Mouse (Mus musculus): ENCODE measurements around the gene Pcif1. TPM values are rescaled to one million over a fixed set of nuclear protein-coding genes. Genes with fewer than 3 reads are reported as not detected.
"Not testable (repeated sequence)": the region's sequence is repeated elsewhere in the genome, so short reads cannot be mapped to it uniquely, and the experiment has no call there.

Pcif1 gene
- polyA plus RNA-seq, 1 experiment from 2014 or later = 58.8 TPM

DNA sequence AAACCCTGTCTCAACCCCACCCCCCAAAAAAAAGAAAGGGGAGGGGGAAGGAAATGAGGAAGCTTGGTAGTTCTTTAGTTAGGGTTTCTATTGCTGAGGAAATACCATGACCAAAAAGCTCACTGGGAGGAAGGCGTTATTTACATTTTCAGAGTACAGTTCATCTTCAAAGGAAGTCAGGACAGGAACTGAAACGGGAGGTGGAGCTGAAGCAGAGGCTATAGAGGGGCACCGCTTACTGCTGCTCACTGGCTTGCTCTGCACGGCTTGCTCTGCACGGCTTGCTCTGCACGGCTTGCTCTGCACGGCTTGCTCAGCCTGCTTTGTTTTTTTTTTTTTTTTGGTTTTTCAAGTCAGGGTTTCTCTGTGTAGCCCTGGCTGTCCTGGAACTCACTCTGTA is 10.6 kb upstream of the Pcif1 start:
- no peak for ATAC-seq (ENCODE audit: insufficient number of reproducible peaks, insufficient read depth, low FRiP score, low read depth)
- Histone ChIP-seq H3K27ac (replicated peaks in 1 of 2; ENCODE audit: control insufficient read depth in 1 of 2, insufficient read depth in 1 of 2, low read depth in 2 of 2, low read length in 2 of 2) (no peak overlapping the region), H3K9ac (ENCODE audit: low read length) (no peak overlapping the region)

DNA sequence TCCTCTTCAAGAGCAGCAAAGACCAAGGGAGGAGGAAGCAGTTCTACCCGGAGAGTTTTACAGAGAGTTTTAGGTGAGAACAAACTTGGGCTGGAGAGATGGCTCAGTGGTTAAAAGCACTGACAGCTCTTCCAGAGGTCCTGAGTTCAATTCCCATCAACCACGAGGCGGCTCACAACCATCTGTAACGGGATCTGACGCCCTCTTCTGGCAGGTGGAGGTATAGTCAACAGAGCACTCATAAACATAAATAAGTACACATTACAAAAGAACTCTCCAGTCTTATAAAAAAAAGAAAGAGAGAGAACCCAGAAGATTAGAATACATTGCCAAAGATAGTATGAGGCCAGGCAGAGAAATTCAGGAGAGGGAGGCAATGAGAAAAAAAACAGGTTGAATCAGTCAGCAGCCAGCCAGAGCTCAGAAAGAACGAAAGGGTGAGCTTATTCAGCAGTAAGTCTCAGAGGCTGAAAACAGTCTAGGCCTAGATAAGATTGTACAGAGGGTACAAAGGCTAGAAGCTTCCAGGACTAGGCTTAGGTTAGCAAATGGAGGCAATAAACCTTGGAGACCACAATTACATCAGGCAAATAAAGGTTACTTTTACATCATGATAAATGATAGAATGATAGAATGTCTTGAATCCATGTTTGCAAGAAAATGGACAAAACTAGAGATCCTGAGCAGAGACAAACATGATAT is 7.4 kb upstream of the Pcif1 start:
- no peaks in the 10 kb centered on the region for H3K36me3 ChIP-seq (ENCODE audit: control insufficient read depth, insufficient read depth, low read length)
- H3K27ac ChIP-seq (replicated peaks in 1 of 2; ENCODE audit: control insufficient read depth in 1 of 2, insufficient read depth in 1 of 2, low read depth in 2 of 2, low read length in 2 of 2) = no peak overlapping the region
- no peak overlapping the region for H3K9ac ChIP-seq (ENCODE audit: low read length)
- H3K4me2 ChIP-seq (ENCODE audit: low read length) = no peak overlapping the region
- H3K4me3 ChIP-seq (ENCODE audit: control insufficient read depth in 1 of 2, insufficient read depth in 1 of 2, low read depth in 1 of 2, low read length in 2 of 2) = no peak overlapping the region
- WGBS = 44% methylated on average over 6 of the region's 6 CpGs
- no peak for ATAC-seq (ENCODE audit: insufficient number of reproducible peaks, insufficient read depth, low FRiP score, low read depth)
- H3K9me3 ChIP-seq (ENCODE audit: control insufficient read depth, low read length) = peaks cover 7% of the 10 kb centered on the region
- no peaks in the 10 kb centered on the region for H3K27me3 ChIP-seq (ENCODE audit: control insufficient read depth, insufficient read depth, low read length)
- H3K4me1 ChIP-seq (ENCODE audit: control insufficient read depth in 2 of 2, insufficient read depth in 2 of 2, low read length in 2 of 2) = peaks cover 19 to 21% of the 10 kb centered on the region in 2 experiments

More for the DNA sequence above, 10.6 kb upstream of the Pcif1 start:
- Histone ChIP-seq H3K36me3 (ENCODE audit: control insufficient read depth, insufficient read depth, low read length) (no peaks in the 10 kb centered on the region), H3K9me3 (ENCODE audit: control insufficient read depth, low read length) (peaks cover 7% of the 10 kb centered on the region), H3K4me2 (ENCODE audit: low read length) (no peak overlapping the region), H3K4me1 (ENCODE audit: control insufficient read depth in 2 of 2, insufficient read depth in 2 of 2, low read length in 2 of 2) (peaks cover 13 to 14% of the 10 kb centered on the region in 2 experiments), H3K4me3 (ENCODE audit: control insufficient read depth in 1 of 2, insufficient read depth in 1 of 2, low read depth in 1 of 2, low read length in 2 of 2) (no peak overlapping the region), H3K27me3 (ENCODE audit: control insufficient read depth, insufficient read depth, low read length) (no peaks in the 10 kb centered on the region)
- WGBS = 70% methylated on average over 7 of the region's 7 CpGs

DNA sequence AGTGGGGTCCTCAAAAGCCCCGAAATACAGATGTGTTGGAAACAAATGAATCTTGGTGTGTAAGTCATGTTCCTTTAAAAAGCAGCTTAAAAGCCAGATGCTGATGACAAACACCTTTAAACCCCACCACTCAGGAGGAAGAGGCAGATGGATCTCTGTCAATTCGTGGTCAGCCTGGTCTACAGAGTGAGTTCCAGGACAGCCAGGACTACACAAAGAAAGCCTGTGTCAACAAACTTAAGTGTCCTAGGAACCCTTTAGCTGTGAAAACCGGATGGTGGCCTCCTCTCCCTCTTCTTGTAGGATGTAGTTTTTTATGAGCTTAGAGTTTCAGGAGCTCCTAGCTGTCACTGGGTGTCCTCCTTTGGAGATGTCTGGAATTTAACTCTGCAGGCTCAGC is 5.5 kb upstream of the Pcif1 start:
- no peak for ATAC-seq (ENCODE audit: insufficient number of reproducible peaks, insufficient read depth, low FRiP score, low read depth)
- Histone ChIP-seq H3K27ac (replicated peaks in 1 of 2; ENCODE audit: control insufficient read depth in 1 of 2, insufficient read depth in 1 of 2, low read depth in 2 of 2, low read length in 2 of 2) (peak overlapping the region; percentile 83 to 85), H3K4me1 (ENCODE audit: control insufficient read depth in 2 of 2, insufficient read depth in 2 of 2, low read length in 2 of 2) (peaks cover 11 to 14% of the 10 kb centered on the region in 2 experiments), H3K9me3 (ENCODE audit: control insufficient read depth, low read length) (no peaks in the 10 kb centered on the region), H3K4me2 (ENCODE audit: low read length) (no peak overlapping the region; the same call in 1 of the 2 replicates), H3K9ac (ENCODE audit: low read length) (peak overlapping the region; percentile 48; the same call in 1 of the 2 replicates), H3K36me3 (ENCODE audit: control insufficient read depth, insufficient read depth, low read length) (0 out of 2 replicates have a peak, but pooled peaks cover 7% of the 10 kb centered on the region), H3K4me3 (ENCODE audit: control insufficient read depth in 1 of 2, insufficient read depth in 1 of 2, low read depth in 1 of 2, low read length in 2 of 2) (no peak overlapping the region), H3K27me3 (ENCODE audit: control insufficient read depth, insufficient read depth, low read length) (no peaks in the 10 kb centered on the region)
- 51% methylated on average over 3 of the region's 3 CpGs for WGBS

GRCm38 (mm10) chr2:164874239-164874769 is 4.8 kb upstream of the Pcif1 start:
- Histone ChIP-seq H3K9ac (ENCODE audit: low read length) (peak overlapping the region; percentile 48; the same call in 1 of the 2 replicates), H3K27me3 (ENCODE audit: control insufficient read depth, insufficient read depth, low read length) (no peaks in the 10 kb centered on the region)

GRCm38 (mm10) chr2:164875648-164876047 is 3.5 kb upstream of the Pcif1 start:
- not testable (repeated sequence) for H3K9me3 ChIP-seq (ENCODE audit: control insufficient read depth, low read length); H3K9ac ChIP-seq (ENCODE audit: low read length); H3K4me2 ChIP-seq (ENCODE audit: low read length); H3K36me3 ChIP-seq (ENCODE audit: control insufficient read depth, insufficient read depth, low read length); H3K27ac ChIP-seq (replicated peaks in 1 of 2; ENCODE audit: control insufficient read depth in 1 of 2, insufficient read depth in 1 of 2, low read depth in 2 of 2, low read length in 2 of 2); ATAC-seq (ENCODE audit: insufficient number of reproducible peaks, insufficient read depth, low FRiP score, low read depth); H3K4me3 ChIP-seq (ENCODE audit: control insufficient read depth in 1 of 2, insufficient read depth in 1 of 2, low read depth in 1 of 2, low read length in 2 of 2); H3K27me3 ChIP-seq (ENCODE audit: control insufficient read depth, insufficient read depth, low read length)
- peaks cover 13 to 17% of the 10 kb centered on the region in 2 experiments for H3K4me1 ChIP-seq (ENCODE audit: control insufficient read depth in 2 of 2, insufficient read depth in 2 of 2, low read length in 2 of 2)
- WGBS = 56% methylated on average over 2 of the region's 2 CpGs

More at GRCm38 (mm10) chr2:164874239-164874769, 4.8 kb upstream of the Pcif1 start:
- H3K9me3 ChIP-seq (ENCODE audit: control insufficient read depth, low read length) = no peaks in the 10 kb centered on the region
- peaks cover 11 to 14% of the 10 kb centered on the region in 2 experiments for H3K4me1 ChIP-seq (ENCODE audit: control insufficient read depth in 2 of 2, insufficient read depth in 2 of 2, low read length in 2 of 2)
- H3K36me3 ChIP-seq (ENCODE audit: control insufficient read depth, insufficient read depth, low read length) = 0 out of 2 replicates have a peak, but pooled peaks cover 7% of the 10 kb centered on the region
- peak overlapping the region; percentile 83 to 85 for H3K27ac ChIP-seq (replicated peaks in 1 of 2; ENCODE audit: control insufficient read depth in 1 of 2, insufficient read depth in 1 of 2, low read depth in 2 of 2, low read length in 2 of 2)
- H3K4me2 ChIP-seq (ENCODE audit: low read length) = peak overlapping the region; percentile 21; the same call in 1 of the 2 replicates
- no peak for ATAC-seq (ENCODE audit: insufficient number of reproducible peaks, insufficient read depth, low FRiP score, low read depth)
- 0% methylated on average over 1 of the region's 1 CpGs for WGBS
- H3K4me3 ChIP-seq (ENCODE audit: control insufficient read depth in 1 of 2, insufficient read depth in 1 of 2, low read depth in 1 of 2, low read length in 2 of 2) = no peak overlapping the region

DNA sequence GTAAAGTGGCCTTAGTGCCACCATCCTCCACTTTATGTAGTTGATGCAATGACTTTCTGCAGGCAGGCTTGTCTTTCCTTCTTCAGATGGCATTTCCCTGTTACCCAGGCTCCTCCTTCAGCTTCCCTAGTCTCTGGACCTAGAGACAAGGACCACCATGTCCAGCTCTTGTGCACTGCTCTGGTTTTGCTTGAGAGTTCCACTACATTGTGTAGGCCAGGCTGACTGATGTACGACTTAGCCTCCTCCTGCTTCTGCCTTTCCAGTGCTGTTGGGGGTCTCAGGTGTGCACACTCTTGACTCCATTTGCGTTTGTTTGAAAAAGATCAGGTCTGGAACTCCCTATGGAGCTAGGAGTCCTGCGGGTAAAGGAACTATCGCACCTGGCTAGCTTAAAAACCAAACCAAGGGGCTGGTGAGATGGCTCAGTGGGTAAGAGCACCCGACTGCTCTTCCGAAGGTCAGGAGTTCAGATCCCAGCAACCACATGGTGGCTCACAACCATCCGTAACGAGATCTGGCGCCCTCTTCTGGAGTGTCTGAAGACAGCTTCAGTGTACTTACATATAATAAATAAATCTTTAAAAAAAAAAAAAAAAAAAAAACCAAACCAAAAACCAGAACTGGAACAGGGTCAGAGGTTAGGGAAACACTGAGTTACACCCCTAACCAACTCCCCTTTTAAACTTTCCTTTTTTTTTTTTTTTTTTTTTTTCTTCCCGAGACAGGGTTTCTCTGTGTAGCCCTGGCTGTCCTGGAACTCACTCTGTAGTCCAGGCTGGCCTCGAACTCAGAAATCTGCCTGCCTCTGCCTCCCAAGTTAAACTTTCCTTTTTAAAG is 1.5 kb upstream of the Pcif1 start:
- not testable (repeated sequence) for H3K36me3 ChIP-seq (ENCODE audit: control insufficient read depth, insufficient read depth, low read length); H3K9me3 ChIP-seq (ENCODE audit: control insufficient read depth, low read length); ATAC-seq (ENCODE audit: insufficient number of reproducible peaks, insufficient read depth, low FRiP score, low read depth); H3K27me3 ChIP-seq (ENCODE audit: control insufficient read depth, insufficient read depth, low read length)
- H3K4me2 ChIP-seq (ENCODE audit: low read length) = peak overlapping the region; percentile 97
- H3K27ac ChIP-seq (replicated peaks in 1 of 2; ENCODE audit: control insufficient read depth in 1 of 2, insufficient read depth in 1 of 2, low read depth in 2 of 2, low read length in 2 of 2) = peak overlapping the region; percentile 100; a peak in 3 of 4 replicates
- H3K4me1 ChIP-seq (ENCODE audit: control insufficient read depth in 2 of 2, insufficient read depth in 2 of 2, low read length in 2 of 2) = peaks cover 14 to 21% of the 10 kb centered on the region in 2 experiments
- H3K9ac ChIP-seq (ENCODE audit: low read length) = peak overlapping the region; percentile 100; the same call in 1 of the 2 replicates
- 76% methylated on average over 11 of the region's 11 CpGs for WGBS
- peak overlapping the region in 1 of 2 experiments; percentile 95; a peak in 2 of 4 replicates for H3K4me3 ChIP-seq (ENCODE audit: control insufficient read depth in 1 of 2, insufficient read depth in 1 of 2, low read depth in 1 of 2, low read length in 2 of 2)

- Histone ChIP-seq H3K36me3 (ENCODE audit: control insufficient read depth, insufficient read depth, low read length) (peaks cover 19% of the 10 kb centered on the region), H3K4me3 (ENCODE audit: control insufficient read depth in 1 of 2, insufficient read depth in 1 of 2, low read depth in 1 of 2, low read length in 2 of 2) (peak overlapping the region; percentile 95 to 99), H3K9ac (ENCODE audit: low read length) (peak overlapping the region; percentile 100), H3K4me2 (ENCODE audit: low read length) (peak overlapping the region; percentile 97), H3K27me3 (ENCODE audit: control insufficient read depth, insufficient read depth, low read length) (no peaks in the 10 kb centered on the region), H3K27ac (replicated peaks in 1 of 2; ENCODE audit: control insufficient read depth in 1 of 2, insufficient read depth in 1 of 2, low read depth in 2 of 2, low read length in 2 of 2) (peak overlapping the region; percentile 100), H3K9me3 (ENCODE audit: control insufficient read depth, low read length) (no peaks in the 10 kb centered on the region), H3K4me1 (ENCODE audit: control insufficient read depth in 2 of 2, insufficient read depth in 2 of 2, low read length in 2 of 2) (peaks cover 14 to 20% of the 10 kb centered on the region in 2 experiments)
- ATAC-seq (ENCODE audit: insufficient number of reproducible peaks, insufficient read depth, low FRiP score, low read depth) = peak; percentile 46
- 3% methylated on average over 28 of the region's 28 CpGs for WGBS
These were observed 436 bp upstream of the Pcif1 start for GRCm38 (mm10) chr2:164878509-164879227.

Measured in heart, embryonic 14.5 days (tissue).